Mouse (Mus musculus): ENCODE measurements around the gene 2210016L21Rik.
A peak's percentile ranks its signal among the peaks of the same experiment; 100 is the strongest.

2210016L21Rik gene

DNA sequence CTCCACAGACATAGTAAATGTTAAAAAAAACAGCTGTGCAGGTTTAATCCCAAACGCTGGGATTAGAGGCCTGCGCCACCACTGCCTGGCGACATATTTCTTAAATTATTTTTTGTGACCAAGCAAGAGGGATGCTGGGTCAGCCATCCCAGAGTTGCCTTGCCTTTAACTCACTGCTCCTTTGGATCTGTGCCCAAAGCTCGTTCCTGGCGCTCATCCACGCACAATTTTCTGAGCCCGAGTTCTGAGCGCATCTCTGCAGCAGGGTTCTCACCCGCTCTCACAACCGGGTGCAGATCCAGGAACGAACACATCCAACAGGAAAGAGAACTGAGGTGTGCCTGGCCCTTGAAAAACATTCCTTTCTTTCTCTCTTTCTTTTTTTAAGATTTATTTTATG, 36.5 kb downstream of the 2210016L21Rik start:
- no peak for DNase-seq (ENCODE audit: extremely low spot score, low spot score)

DNA sequence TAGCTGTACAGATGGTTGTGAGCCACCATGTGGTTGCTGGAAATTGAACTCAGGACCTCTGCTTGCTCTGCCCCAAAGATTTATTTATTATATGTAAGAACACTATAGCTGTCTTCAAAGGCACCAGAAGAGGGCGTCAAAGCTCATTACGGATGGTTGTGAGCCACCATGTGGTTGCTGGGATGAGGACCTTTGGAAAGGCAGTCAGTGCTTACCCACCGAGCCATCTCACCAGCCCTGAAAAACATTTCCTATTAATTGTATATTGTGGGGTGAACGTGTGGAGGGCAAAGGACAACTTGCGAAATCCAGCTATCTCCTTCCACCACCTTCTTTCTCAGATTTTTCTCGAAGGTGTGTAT, 36.9 kb downstream of the 2210016L21Rik start:
- no peak for DNase-seq (ENCODE audit: extremely low spot score, low spot score)

DNA sequence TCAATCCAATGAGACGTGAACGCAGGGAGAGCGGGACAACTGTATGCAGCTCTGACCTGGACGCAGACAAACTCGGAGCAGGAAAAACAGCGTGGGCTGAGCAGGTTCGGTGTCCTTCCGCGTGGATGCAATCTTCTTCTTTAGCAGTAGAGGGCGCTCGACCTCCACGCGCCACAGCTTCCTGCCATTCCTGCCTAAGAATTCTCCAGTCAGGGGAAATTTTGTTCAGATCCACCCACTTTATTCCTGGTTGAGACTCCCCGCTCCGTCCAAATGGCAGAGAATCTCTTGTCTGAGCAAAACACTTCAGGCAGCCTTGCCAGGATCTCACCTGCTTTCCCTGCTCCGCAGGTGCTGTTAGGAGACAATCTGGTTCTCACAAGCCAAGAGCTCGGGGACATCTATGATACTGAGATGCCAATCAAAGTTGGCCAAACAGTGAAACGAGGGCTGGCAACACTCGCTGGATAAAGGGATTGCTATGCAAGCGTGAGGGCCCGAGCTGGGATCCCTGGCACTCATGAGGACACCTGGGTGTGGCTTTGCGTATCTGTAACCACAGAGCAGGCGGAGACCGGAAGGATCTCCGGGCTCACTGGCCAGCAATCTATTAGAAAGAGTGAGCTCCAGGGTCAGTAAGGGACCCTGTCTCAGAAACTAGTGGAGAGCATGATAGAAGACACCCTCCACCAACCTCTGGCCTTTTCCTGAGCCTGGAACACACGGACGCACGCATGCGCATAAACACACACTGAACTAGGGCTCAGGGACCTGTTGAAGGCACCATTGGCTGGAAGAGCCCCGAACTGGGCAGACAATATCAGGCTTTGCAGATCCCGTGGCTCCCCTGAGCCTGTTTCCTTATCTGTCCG, 37.5 kb downstream of the 2210016L21Rik start:
- peak; percentile 73 for DNase-seq (ENCODE audit: extremely low spot score, low spot score)

DNA sequence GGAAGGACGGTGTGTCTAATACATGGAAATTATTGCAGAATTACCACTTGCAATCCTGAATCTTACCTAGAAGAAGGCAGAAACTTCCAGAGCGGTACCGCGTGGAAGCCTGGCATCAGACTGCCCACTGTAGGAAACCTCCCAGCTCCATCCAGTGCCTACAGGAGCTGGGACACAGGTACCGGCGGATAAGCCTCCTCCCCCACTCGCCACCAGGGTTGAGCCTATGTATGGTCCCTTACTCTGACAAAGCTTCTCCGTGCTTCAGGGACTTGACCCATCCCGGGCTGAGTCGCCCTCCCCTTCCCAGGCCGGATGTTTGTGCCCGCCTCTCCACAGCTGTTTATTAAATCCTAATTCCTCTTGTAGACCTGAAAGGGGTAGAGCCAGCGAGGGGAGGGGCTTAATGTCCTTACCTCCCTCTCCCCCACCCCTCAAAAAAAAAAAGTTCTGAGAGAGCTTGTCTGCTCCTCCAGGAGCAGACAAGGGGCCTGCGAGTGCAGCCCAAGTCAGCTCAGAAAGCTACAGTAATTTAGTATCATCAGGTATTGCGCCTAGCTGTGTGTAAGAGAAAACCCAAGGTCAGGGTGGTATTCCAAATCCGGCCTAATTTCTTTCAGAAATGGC, 38.3 kb downstream of the 2210016L21Rik start:
- peak; percentile 27 for DNase-seq (ENCODE audit: extremely low spot score, low spot score)

DNA sequence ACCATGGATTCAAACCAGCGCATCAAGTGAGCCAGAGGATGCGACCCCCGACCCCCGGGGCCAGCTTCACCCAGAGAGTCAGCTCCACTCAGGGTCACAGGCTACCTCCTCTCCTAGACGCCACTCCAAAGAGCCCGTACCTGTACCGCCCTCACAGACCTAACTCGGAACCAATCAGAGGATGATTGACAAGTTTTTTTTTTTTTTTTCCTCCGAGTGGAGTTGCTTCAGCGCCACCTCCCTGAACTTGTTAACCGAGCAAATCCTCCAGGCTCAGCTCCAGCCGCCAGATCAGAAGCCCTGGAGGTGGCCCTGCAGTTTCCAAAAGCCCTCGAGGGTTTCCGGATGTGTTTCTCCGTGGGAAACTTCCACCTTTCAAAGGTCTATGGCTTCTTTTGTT, 40.0 kb downstream of the 2210016L21Rik start:
- DNase-seq (ENCODE audit: extremely low spot score, low spot score): no peak

DNA sequence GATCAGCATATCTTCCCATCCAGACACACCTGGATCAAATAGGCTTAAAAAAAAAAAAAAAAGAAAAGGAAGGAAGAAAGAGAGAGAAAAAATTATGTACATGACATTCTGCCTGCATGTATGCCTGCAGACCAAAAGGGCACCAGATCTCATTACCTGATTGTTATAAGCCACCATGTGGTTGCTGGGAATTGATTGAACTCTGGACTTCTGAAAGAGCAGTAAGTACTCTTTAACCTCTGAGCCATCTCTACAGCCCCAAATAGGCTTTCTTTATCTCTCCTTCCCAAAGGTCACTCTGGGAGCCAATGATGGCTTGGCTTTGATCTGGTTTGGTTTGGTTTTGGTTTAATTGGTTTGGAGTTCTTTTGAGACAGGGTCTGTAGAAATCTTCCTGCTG, 43.1 kb downstream of the 2210016L21Rik start:
- DNase-seq (ENCODE audit: extremely low spot score, low spot score): no peak

DNA sequence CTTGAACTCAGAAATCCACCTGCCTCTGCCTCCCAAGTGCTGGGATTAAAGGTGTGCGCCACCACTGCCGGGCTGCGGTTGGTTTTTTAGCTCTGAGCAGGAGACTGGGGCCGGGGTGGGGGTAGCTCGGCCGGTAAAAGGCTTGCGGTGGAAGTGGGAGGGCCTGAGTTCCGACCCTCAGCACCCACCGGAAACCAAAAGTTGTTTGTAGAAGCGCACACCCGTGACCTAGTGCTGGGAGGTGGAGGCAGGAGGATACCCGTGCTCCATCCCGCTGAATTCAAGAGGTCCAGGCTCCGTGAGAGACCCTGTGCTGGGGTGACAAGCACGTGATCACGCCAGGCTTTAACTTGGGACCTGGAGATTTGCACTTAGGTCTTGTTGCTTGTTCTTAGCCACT, 54.5 kb downstream of the 2210016L21Rik start:
- no peak for DNase-seq (ENCODE audit: extremely low spot score, low spot score)

DNA sequence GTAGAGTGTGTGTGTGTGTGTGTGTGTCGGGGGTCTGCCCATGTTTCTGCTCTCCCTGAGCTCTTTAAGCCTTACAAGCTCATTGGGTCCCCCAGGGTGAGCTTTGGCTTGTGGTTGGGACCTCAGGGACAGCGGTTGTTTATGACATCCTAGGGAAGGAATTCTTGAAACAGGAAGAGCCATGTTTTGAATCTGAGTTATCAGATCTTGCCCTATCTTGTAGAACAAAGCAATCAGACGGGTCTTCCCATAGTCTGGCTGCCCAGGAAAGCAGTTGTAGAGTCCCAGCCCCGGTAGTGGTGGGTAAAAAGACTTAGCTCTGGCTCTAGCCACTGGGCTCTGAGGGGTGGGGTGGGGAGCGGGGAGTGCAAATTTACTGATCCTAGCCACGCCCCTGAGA, 55.4 kb downstream of the 2210016L21Rik start:
- DNase-seq (ENCODE audit: extremely low spot score, low spot score): no peak

Measured in neural tube, embryonic 10.5 days (tissue).